Mouse (Mus musculus) gastrocnemius, adult 8-10 months (tissue): ENCODE results near the gene Pam16. TPM values are rescaled to one million over a fixed set of nuclear protein-coding genes. Genes with fewer than 3 reads are reported as not detected.

ENCODE experiments used
- DNase-seq, 2 experiments: peaks; one replicate each; pipeline ENCODE4 v3.0.0; 2022; ENCODE audit warnings: low spot score in 2 of 2
- total RNA-seq, 4 experiments: library from RNA; stranded (reverse); gene quantifications; 2 replicates each; pipeline ENCODE4 v1.2.4; 2022

Pam16 gene
- 100 to 1,000 TPM in 3 of 4 experiments, 10 to 100 TPM in 1; 93.3 to 129 (median 113) TPM for total RNA-seq

- DNase-seq = peak; percentile 87 to 92
These were observed at the start of gene Pam16 for GRCm38 (mm10) chr16:4624481-4625110. TSS of gene Pam16 (minus strand) at chr16:4624988.

GRCm38 (mm10) chr16:4674091-4674490 is 49.3 kb upstream of the Pam16 start:
- DNase-seq = no peak

GRCm38 (mm10) chr16:4670317-4670716 is 45.5 kb upstream of the Pam16 start:
- no peak for DNase-seq

- DNase-seq = peak; percentile 68 to 73
These were observed 42.5 kb upstream of the Pam16 start for GRCm38 (mm10) chr16:4667190-4667808.

- DNase-seq = no peak
These were observed 40.9 kb upstream of the Pam16 start for GRCm38 (mm10) chr16:4665726-4666125.

GRCm38 (mm10) chr16:4663806-4664205 is 39.0 kb upstream of the Pam16 start:
- no peak for DNase-seq

- DNase-seq = no peak
These were observed 36.8 kb upstream of the Pam16 start for GRCm38 (mm10) chr16:4661605-4662004.

- no peak for DNase-seq
These were observed 34.5 kb upstream of the Pam16 start for GRCm38 (mm10) chr16:4659326-4659725.

- peak in 1 of 2 experiments; percentile 35 for DNase-seq
These were observed 34.0 kb upstream of the Pam16 start for GRCm38 (mm10) chr16:4658781-4659245.

- no peak for DNase-seq
These were observed 31.8 kb upstream of the Pam16 start for GRCm38 (mm10) chr16:4656571-4657081.

- no peak for DNase-seq
These were observed 31.2 kb upstream of the Pam16 start for GRCm38 (mm10) chr16:4655764-4656570.

- DNase-seq = peak in 1 of 2 experiments; percentile 49
These were observed 30.5 kb upstream of the Pam16 start for GRCm38 (mm10) chr16:4655251-4655734.

GRCm38 (mm10) chr16:4654706-4655105 is 29.9 kb upstream of the Pam16 start:
- peak in 1 of 2 experiments; percentile 43 for DNase-seq

- no peak for DNase-seq
These were observed 28.1 kb upstream of the Pam16 start for GRCm38 (mm10) chr16:4652707-4653416.

GRCm38 (mm10) chr16:4651624-4652023 is 26.8 kb upstream of the Pam16 start:
- no peak for DNase-seq

- no peak for DNase-seq
These were observed 26.3 kb upstream of the Pam16 start for GRCm38 (mm10) chr16:4651081-4651480.

GRCm38 (mm10) chr16:4650161-4650560 is 25.4 kb upstream of the Pam16 start:
- no peak for DNase-seq

- no peak for DNase-seq
These were observed 24.9 kb upstream of the Pam16 start for GRCm38 (mm10) chr16:4649692-4650091.

- no peak for DNase-seq
These were observed 24.4 kb upstream of the Pam16 start for GRCm38 (mm10) chr16:4649211-4649610.

- no peak for DNase-seq
These were observed 23.7 kb upstream of the Pam16 start for GRCm38 (mm10) chr16:4648416-4649023.
